Mouse (Mus musculus): ENCODE measurements around the gene Aph1a. TPM values are rescaled to one million over a fixed set of nuclear protein-coding genes. Genes with fewer than 3 reads are reported as not detected.
"Not testable (repeated sequence)": the region's sequence is repeated elsewhere in the genome, so short reads cannot be mapped to it uniquely, and the experiment has no call there.

Aph1a gene
- polyA plus RNA-seq, 1 experiment = 102 TPM

DNA sequence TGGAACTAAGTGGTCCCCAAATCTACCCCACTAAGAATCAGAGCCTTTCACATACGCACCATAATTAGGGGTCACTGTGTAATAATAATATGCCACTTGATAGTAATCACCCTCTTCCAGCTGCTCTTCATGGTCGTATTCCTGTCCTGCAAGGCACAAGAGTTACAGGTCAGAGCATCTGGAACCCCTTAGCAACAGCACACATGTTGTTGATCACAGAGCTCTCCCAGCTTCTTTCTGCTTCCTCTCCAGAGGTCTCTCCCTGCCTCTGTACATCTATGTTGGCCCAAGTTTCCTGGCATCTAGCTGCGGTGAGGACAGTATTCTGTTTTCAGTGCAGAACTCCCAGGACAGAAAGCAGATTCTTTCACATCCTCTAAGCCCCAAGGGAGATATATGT, 4.1 kb upstream of the Aph1a start:
- TF ChIP-seq CTCF (IDR thresholded peaks at IDR 0.05; ENCODE audit: borderline replicate concordance, extremely low read depth, insufficient read depth, insufficient read length) = no peak
- TF ChIP-seq POLR2A (IDR thresholded peaks at IDR 0.05; ENCODE audit: borderline replicate concordance, extremely low read depth, insufficient read depth, insufficient read length, poor library complexity, severe bottlenecking) = no peak
- no peak for DNase-seq (ENCODE audit: low read depth)

DNA sequence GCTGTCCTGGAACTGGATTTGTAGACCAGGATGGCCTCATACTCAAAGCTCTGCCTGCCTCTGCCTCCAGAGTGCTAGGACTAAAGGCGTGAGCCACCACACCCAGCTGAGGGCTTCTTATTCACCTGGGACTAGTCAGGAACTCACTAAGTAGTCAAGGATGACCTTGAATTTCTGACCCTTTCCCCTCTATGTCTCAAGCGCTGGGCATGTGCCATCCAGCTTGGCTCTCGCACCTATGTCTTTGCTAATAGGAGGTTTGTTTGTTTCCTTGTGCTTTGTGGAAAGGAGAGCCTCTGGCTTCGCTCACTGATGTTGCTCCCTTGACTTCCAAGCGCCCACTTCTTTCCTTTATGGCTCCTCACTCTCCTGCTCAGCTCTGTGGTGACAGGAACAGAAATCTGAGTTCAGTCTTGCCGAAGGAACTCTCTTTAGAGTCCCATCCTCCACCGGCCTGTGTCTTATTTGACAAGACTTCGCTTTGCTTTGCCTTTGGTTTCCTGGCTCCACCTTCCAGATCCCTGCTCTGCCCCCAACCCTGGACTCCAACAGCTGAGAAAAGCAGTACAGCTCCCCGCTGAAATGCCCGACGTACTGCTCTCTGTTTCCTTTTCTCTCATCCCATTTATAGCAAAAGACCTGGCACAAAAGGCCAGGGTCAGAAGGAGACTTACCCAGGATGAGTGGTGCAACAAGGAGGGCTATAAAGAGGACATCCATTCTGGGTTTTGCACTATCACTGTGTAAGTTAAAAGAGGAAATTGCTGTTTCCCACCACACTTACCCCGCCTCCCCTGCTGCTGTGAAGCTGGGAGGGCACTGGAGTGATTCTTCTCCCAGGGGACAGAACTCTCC, 2.3 kb upstream of the Aph1a start, which contains the start of gene BC028528:
Gene BC028528, minus strand, starts transcription at position 795 of the 855 bp plus-strand sequence.
- TF ChIP-seq CTCF (IDR thresholded peaks at IDR 0.05; ENCODE audit: borderline replicate concordance, extremely low read depth, insufficient read depth, insufficient read length) = no peak
- TF ChIP-seq POLR2A (IDR thresholded peaks at IDR 0.05; ENCODE audit: borderline replicate concordance, extremely low read depth, insufficient read depth, insufficient read length, poor library complexity, severe bottlenecking) = no peak
- DNase-seq (ENCODE audit: low read depth) = peak; percentile 32

DNA sequence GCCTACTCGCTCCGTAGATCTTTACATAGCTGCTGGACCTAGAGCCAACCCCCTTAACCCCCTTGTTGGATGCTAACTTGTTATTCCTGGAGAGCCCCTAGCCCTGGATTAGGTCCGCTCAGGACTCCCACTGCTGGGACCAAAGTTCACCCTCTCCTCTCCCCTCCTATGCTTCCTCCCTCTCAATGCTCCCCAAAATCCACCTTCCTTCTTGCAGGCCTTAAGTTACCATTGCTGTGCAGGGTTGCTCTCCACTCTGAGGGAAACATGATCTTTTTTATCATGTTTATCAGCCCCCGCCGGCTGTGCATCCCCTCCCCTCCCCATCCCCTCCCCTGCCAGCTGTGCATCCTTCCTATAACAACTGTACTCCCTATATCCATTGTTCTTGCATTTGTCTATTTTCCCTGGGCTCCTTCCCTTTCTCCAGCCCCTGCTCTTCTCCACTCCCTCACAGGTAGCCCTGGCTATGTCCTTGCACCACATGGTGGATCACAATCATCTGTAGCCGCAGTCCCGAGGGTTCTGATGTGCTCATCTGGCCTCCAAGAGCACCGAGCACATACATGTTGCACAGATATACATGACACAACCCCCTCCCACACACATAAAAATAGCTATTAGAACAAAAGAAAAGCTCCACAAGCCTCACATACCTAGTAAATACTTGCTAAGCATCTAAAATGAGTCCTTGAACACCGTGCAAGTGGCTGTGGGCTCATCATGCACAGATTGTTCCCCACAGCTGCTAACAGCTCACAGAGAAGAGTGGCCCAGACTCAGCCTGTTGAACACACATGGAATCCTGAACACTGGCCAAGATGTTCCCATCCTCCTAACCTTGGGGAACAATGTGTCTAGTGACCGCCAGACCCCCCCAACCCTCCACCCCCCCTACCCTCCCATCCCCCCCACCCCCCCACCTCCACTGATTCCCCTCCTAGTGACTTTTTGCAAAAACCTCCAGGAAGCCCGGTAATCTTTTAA, 1.4 kb upstream of the Aph1a start:
- DNase-seq (ENCODE audit: low read depth) = peak; percentile 17
- no peak for TF ChIP-seq CTCF (IDR thresholded peaks at IDR 0.05; ENCODE audit: borderline replicate concordance, extremely low read depth, insufficient read depth, insufficient read length)

DNA sequence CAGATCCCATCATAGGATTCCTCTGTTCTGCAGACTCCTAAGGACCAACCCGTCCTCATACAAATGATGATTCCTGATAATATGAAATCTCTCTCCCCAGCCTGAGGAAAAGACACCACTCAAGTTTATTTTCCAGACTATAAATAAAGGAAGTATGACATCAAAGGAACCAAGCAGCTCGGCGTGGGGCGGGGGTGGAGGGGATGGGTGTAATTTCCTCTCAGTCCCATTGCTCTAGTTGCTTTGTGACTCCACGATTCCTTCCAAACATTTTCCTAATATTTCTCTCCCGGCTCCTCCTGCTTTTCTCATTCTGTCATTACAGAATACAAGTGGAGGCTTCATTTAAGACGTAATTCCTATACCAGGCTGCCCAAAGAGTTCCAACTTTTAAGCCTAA, 643 bp upstream of the Aph1a start:
- no peak for TF ChIP-seq CTCF (IDR thresholded peaks at IDR 0.05; ENCODE audit: borderline replicate concordance, extremely low read depth, insufficient read depth, insufficient read length)
- TF ChIP-seq POLR2A (IDR thresholded peaks at IDR 0.05; ENCODE audit: borderline replicate concordance, extremely low read depth, insufficient read depth, insufficient read length, poor library complexity, severe bottlenecking) = no peak
- DNase-seq (ENCODE audit: low read depth) = no peak

DNA sequence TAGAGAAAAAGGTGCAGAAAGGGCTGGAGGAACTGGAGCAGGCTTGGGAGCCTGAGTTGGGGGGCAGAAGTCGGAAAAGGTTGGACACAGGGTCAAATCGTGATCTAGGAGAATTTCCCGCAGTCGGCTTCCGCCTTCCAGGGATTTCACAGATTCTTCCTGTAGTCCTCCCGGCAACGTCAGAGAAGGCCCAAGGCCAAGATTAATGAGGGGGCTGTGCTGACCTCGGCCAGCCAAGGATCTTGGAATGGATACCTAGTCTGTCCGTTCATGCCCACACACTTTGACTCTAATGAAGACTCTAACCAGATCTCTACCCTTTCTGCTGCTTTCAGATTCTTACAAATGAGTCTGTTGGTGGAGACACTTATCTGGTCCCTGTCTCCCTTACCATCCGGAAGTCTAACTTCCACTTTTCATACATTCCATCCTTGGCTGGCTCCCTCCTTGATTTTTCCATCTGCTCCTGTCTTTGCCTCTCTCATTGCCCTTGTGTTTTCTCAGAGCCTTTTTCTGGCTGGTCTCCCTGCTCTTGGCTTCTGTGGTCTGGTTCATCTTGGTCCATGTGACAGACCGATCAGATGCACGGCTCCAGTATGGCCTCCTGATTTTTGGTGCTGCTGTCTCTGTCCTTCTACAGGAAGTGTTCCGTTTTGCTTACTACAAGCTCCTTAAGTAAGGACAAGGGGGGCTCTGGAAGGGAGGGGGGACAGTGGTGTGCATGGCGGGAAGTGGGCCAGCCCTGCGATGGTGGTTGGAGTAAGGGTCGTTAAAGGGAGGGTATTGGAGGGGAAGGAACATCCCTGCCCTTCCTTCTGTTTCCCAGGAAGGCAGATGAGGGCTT, 770 bp downstream of the Aph1a start:
- peak; percentile 38 for DNase-seq (ENCODE audit: low read depth)
- no peak for TF ChIP-seq POLR2A (IDR thresholded peaks at IDR 0.05; ENCODE audit: borderline replicate concordance, extremely low read depth, insufficient read depth, insufficient read length, poor library complexity, severe bottlenecking)
- no peak for TF ChIP-seq CTCF (IDR thresholded peaks at IDR 0.05; ENCODE audit: borderline replicate concordance, extremely low read depth, insufficient read depth, insufficient read length)

DNA sequence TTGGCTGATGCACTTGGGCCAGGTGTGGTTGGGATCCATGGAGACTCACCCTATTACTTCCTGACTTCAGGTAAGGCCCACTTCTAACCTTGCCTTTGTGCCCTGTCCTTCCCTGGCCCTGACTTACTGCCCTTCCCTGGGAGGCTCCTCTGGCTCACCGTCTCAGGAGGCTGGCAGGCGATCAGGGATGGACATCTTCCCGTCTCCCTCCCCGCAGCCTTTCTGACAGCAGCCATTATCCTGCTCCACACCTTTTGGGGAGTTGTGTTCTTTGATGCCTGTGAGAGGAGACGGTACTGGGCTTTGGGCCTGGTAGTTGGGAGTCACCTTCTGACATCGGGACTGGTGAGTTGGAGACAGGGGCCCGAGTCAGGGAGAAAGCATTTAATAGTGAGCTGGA, 1.7 kb downstream of the Aph1a start:
- DNase-seq (ENCODE audit: low read depth) = not testable (repeated sequence)

DNA sequence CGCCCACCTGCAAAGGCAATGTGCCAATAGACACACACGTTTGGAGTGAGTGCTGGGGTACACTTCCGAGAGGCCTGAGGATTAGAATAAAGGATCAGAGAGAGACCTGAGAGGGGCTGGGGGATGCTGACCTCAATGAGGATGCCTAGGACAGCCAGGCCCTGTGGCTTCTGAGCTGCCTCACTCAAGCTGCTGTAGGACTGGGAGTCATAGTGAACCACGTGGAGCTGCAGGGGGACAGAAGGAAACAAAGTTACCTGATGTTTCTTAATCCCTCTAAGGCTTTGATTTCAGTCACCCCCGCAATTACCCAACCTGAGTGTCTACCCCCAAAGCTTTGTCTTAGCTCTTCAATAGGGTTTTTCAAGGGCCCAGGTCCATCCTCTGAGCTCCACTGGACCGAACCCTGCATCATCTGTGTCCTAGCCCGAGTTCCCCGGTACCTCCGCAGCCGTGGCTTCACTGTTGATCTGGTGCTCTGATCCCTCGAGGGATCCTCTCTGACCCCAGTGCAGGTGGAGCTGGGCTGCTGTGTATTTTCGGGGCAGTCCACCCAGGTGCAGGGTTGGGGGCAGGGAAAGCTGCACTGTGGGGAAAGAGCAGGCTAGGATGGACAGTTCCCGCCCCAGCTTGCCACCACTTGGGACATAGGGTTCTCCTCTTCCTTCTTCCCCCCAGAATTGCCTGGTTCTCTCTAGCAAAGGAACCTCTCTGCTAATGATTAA, 6.2 kb downstream of the Aph1a start:
- DNase-seq (ENCODE audit: low read depth) = no peak
- no peak for TF ChIP-seq POLR2A (IDR thresholded peaks at IDR 0.05; ENCODE audit: borderline replicate concordance, extremely low read depth, insufficient read depth, insufficient read length, poor library complexity, severe bottlenecking)
- no peak for TF ChIP-seq CTCF (IDR thresholded peaks at IDR 0.05; ENCODE audit: borderline replicate concordance, extremely low read depth, insufficient read depth, insufficient read length)

DNA sequence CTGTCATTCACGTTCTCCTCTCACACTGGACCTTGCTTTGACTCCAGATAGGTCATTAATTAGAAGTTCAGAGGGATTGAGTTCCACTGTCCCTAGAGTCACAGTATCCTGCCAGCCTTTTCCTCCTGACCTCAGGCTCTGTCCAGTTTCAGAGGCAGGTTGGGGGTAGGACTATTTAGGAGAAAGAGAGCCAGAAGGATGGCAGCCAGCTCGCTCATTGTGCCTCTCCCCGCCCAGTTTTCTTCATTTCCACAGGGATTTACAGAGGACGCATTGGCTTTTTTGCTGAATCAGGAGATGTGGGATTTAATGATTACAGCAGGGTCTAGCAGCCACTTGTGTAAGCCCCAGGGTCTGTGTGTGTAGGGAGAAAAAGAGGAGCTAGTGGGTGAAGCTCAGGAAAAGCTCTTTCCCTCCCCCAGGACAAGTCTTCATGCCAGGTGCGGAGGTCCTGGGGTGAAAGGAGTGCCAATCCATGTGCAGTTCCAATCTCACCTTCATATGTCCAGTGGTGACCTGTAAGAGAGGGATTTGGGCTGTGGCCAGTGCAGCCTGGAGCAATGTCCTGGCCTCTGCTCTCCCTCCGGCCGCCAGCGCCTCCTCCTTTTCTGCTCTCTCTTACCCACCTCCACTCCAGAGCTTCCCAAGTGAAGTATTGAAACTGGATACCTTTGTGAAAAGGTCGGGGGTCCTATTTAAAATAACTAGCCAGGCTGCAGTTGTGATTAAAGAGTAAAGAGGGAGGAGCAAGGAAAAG, 8.0 kb downstream of the Aph1a start:
- TF ChIP-seq POLR2A (IDR thresholded peaks at IDR 0.05; ENCODE audit: borderline replicate concordance, extremely low read depth, insufficient read depth, insufficient read length, poor library complexity, severe bottlenecking) = no peak
- no peak for TF ChIP-seq CTCF (IDR thresholded peaks at IDR 0.05; ENCODE audit: borderline replicate concordance, extremely low read depth, insufficient read depth, insufficient read length)
- peak; percentile 13 for DNase-seq (ENCODE audit: low read depth)

DNA sequence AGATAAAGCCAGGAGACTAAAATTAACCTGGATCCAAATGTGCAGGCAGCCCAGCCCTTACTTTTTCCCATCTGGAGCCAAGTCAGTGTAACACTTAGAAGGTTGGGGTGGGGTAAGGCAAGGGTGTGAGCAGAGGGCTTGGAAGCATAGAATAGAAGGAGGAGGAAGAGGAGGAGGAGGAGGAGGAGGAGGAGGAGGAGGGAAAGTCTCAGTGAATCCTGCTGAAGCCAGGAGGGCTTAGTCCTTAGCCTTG, 8.5 kb downstream of the Aph1a start:
- TF ChIP-seq POLR2A (IDR thresholded peaks at IDR 0.05; ENCODE audit: borderline replicate concordance, extremely low read depth, insufficient read depth, insufficient read length, poor library complexity, severe bottlenecking) (no peak), CTCF (IDR thresholded peaks at IDR 0.05; ENCODE audit: borderline replicate concordance, extremely low read depth, insufficient read depth, insufficient read length) (no peak)
- DNase-seq (ENCODE audit: low read depth) = no peak

DNA sequence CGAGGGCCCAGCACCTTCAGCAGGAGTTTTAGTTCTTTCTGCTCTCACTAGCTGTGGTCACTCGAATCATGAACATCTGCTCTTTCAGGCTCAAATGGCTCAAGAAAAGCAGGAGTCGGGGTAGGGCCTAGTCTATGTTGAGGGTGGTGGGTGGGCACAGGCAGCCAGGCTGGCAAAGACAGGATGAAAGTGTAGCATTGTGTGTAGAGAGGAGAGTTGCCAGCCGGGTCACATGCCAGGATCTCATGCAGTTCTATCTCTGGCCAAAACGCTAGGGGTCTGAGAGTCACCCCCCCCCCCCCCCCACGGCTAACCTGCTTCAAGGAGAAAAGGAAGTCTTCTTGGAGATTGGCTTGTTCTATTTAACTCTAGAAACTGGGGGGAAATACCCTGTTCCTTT, 8.9 kb downstream of the Aph1a start:
- peak; percentile 25 for DNase-seq (ENCODE audit: low read depth)
- TF ChIP-seq POLR2A (IDR thresholded peaks at IDR 0.05; ENCODE audit: borderline replicate concordance, extremely low read depth, insufficient read depth, insufficient read length, poor library complexity, severe bottlenecking) = no peak
- no peak for TF ChIP-seq CTCF (IDR thresholded peaks at IDR 0.05; ENCODE audit: borderline replicate concordance, extremely low read depth, insufficient read depth, insufficient read length)

All from brain, embryonic 14.5 days (tissue).